Mouse (Mus musculus): Measurements from ENCODE around the gene Spon1.

- no peak for TF ChIP-seq CTCF (IDR thresholded peaks at IDR 0.05)
- no peak for TF ChIP-seq EP300 (IDR thresholded peaks at IDR 0.05; ENCODE audit: insufficient read depth, low read depth, low read length)
These were observed 27.1 kb downstream of the Spon1 start for GRCm38 (mm10) chr7:113792871-113793270.

Measured in heart, adult 2 months (tissue).